Mouse (Mus musculus) heart, embryonic 13.5 days (tissue): Measurements from ENCODE around the gene Pcbp4. TPM values are rescaled to one million over a fixed set of nuclear protein-coding genes. Genes with fewer than 3 reads are reported as not detected.

ENCODE experiments used
- ATAC-seq: fragments of 200-750 bp; cut with Nextera tagmentation; 2 replicates; pipeline ENCODE4 v1.8.0; 2017; ENCODE audit warnings: moderate TSS enrichment; ENCODE audit not compliant: insufficient number of reproducible peaks, low FRiP score, low TSS enrichment; ENCODE audit errors: extremely low read depth
- H3K27ac ChIP-seq: fragments of 300-500 bp; sonication (generic); replicated peaks from 2 replicates; pipeline ENCODE4 v1.5.1; 2015; ENCODE audit warnings: moderate library complexity, mild to moderate bottlenecking, inconsistent platforms
- H3K27me3 ChIP-seq: fragments of 300-500 bp; sonication (generic); replicated peaks from 2 replicates; pipeline ENCODE4 v1.6.1; 2015; ENCODE audit warnings: mild to moderate bottlenecking, inconsistent platforms
- H3K36me3 ChIP-seq: fragments of 300-500 bp; sonication (generic); 2 replicates; pipeline ENCODE4 v1.6.1; 2015; ENCODE audit warnings: mild to moderate bottlenecking, inconsistent platforms
- H3K4me1 ChIP-seq: fragments of 300-500 bp; sonication (generic); 2 replicates; pipeline ENCODE4 v1.6.1; 2015; ENCODE audit warnings: inconsistent platforms
- H3K4me2 ChIP-seq: fragments of 300-500 bp; sonication (generic); 2 replicates; pipeline ENCODE4 v1.6.1; 2015; ENCODE audit warnings: inconsistent platforms, mild to moderate bottlenecking, moderate library complexity
- H3K4me3 ChIP-seq: fragments of 300-500 bp; sonication (generic); 2 replicates; pipeline ENCODE4 v1.5.1; 2015; ENCODE audit warnings: moderate library complexity, mild to moderate bottlenecking, inconsistent platforms
- H3K9ac ChIP-seq: fragments of 300-500 bp; sonication (generic); 2 replicates; pipeline ENCODE4 v1.6.1; 2015; ENCODE audit warnings: inconsistent platforms, mild to moderate bottlenecking, moderate library complexity
- H3K9me3 ChIP-seq: fragments of 300-500 bp; sonication (generic); 2 replicates; pipeline ENCODE4 v1.6.1; 2016; ENCODE audit warnings: inconsistent platforms
- WGBS: fragments of 180-500 bp; shearing (Covaris S2); methylation state at CpG from one replicate; pipeline ENCODE4 v1.1.7; 2015; ENCODE audit warnings: mixed read lengths; 5-methylcytosine and 5-hydroxymethylcytosine counted together
- polyA plus RNA-seq: library from polyadenylated mRNA; unstranded; fragments of >200 nt; fragmentation: Nextera tagmentation; extraction: Ambion mirVana; gene quantifications from 2 replicates; pipeline ENCODE4 v1.2.1, GENCODE M21; 2015

Pcbp4 gene
- polyA plus RNA-seq, 1 experiment from 2014 or later, result 82.0 TPM

DNA sequence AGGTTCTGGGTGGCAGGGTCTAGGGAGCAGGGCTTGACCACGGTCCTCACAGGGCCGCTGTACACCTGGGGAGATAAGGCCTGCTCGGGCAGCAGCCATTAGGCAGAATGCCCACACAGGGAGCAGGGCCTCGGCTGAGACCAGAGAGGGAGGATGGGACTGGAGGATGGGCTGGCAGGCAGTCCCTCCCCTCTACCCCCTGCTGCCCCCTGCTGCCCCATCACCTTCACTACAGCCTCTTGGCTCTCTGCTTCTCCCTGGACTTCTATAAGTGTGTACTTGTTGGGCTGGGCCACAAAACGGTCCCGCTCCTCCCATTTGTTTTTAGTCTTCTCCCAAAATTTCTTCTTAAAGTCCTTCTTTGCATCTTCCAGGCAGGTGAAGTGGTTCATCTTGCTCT, 21.4 kb downstream of the Pcbp4 start:
- Histone ChIP-seq H3K9ac (peak overlapping the region; percentile 44), H3K27ac (no peak overlapping the region), H3K27me3 (peaks cover 5% of the 10 kb centered on the region; the same call in 1 of the 2 replicates), H3K36me3 (0 out of 2 replicates have a peak, but pooled peaks cover 2% of the 10 kb centered on the region), H3K4me3 (no peak overlapping the region), H3K4me2 (peak overlapping the region; percentile 34), H3K9me3 (no peaks in the 10 kb centered on the region), H3K4me1 (peaks cover 51% of the 10 kb centered on the region)
- no peak for ATAC-seq
- WGBS, result 2% methylated on average over 6 of the region's 6 CpGs

DNA sequence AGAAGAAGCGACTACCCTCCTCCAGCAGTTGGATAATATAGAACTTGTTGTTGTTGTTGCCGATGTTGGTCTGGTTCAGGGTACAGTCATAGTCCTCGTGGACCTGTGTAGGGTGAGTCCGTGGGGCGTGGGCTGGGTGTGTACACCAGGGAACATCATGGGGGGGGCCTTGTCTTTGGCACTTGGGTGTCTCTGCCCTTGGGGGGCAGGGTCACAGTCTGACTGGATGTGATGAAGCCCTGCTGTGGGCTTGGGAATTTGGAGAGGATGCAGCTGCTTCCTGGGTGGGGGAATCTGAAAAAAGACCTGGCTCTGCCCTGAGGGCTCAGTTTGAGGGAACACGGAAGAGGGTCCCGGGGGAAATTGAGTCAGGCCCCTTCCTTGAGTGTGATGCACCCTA, 22.0 kb downstream of the Pcbp4 start:
- no peak for ATAC-seq
- H3K27me3 ChIP-seq, result peaks cover 5% of the 10 kb centered on the region; the same call in 1 of the 2 replicates
- peaks cover 51% of the 10 kb centered on the region for H3K4me1 ChIP-seq
- H3K9me3 ChIP-seq, result no peaks in the 10 kb centered on the region
- 0 out of 2 replicates have a peak, but pooled peaks cover 3% of the 10 kb centered on the region for H3K36me3 ChIP-seq
- 62% methylated on average over 7 of the region's 7 CpGs for WGBS
- H3K9ac ChIP-seq, result peak overlapping the region; percentile 44
- H3K27ac ChIP-seq, result no peak overlapping the region
- H3K4me2 ChIP-seq, result peak overlapping the region; percentile 34; the same call in 1 of the 2 replicates
- no peak overlapping the region for H3K4me3 ChIP-seq

DNA sequence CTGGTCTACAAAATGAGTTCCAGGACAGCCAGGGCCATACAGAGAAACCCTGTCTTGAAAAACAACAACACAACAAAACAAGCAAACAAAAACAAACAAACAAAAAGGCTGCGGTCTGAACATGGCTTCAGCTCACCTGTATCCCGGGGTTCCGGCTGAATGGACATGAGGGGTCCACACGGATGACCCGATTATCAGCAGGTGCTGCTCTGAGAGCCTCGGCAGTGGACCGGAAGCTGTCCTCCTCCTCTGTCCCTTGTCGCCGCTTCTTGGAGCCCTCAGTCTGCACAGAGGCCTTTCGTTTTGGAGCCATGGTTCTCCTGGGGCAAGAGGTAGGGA, 22.5 kb downstream of the Pcbp4 start, which contains the start of gene Rrp9:
Gene Rrp9, plus strand, starts transcription at position 301 of the 339 bp plus-strand sequence.
- peaks cover 8% of the 10 kb centered on the region for H3K36me3 ChIP-seq
- peaks cover 51% of the 10 kb centered on the region for H3K4me1 ChIP-seq
- H3K4me2 ChIP-seq, result peak within 1 kb of the TSS; percentile 64
- no peaks in the 10 kb centered on the region for H3K9me3 ChIP-seq
- no peak for ATAC-seq
- peak within 1 kb of the TSS; percentile 76 for H3K9ac ChIP-seq
- H3K4me3 ChIP-seq, result peak within 1 kb of the TSS; percentile 32
- 82% methylated on average over 10 of the region's 10 CpGs for WGBS
- peaks cover 5% of the 10 kb centered on the region; the same call in 1 of the 2 replicates for H3K27me3 ChIP-seq
- peak within 1 kb of the TSS; percentile 70 for H3K27ac ChIP-seq

DNA sequence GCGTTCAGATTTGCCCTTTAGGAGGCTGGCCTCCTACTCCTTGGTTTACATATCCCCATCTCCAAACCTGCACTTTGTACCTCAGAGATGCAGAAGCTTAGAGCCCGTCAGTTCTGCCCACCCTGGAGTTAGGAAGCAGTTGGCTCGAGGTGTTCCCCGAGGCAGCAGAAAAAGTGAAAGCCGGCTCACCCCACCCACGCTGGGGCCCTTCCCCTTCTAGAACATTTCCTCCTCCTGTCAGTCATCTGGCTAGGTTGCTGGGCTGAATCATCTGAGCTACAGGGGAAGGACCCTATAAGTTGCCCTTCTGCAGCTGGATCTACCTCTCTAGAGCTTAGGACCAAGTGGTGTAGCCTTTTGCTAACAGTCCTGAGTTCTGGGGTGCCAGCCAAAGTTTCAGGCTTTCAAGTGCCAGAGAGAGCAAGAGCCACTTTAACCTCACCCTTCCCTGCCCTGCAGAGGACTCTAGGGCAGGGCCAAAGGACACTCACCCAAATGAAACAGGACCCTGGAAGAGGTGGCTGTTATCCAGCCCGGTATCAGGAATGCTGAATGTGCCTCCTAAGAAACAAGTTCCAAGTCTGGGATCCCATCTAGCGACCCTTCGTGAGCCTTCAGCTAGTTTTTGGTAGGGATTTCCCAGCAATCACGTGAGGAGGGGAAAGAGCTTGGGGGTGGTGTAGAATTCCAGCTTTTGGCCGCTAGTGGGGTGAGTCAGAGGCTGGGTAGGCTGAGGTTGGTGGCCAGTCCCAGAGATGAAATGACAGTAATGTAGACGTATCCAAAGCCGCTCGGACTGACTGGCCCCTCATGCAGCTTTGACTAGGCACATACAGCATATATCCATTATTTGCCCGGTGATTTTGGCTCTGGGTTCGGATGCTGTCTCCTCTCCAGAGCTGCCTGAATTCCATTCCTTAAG, 23.2 kb downstream of the Pcbp4 start:
- Histone ChIP-seq H3K4me2 (peak overlapping the region; percentile 64), H3K4me1 (peaks cover 51% of the 10 kb centered on the region), H3K27me3 (peaks cover 5% of the 10 kb centered on the region; the same call in 1 of the 2 replicates), H3K27ac (peak overlapping the region; percentile 70), H3K4me3 (peak overlapping the region; percentile 32), H3K9me3 (no peaks in the 10 kb centered on the region), H3K9ac (peak overlapping the region; percentile 76), H3K36me3 (peaks cover 14% of the 10 kb centered on the region)
- 21% methylated on average over 16 of the region's 16 CpGs for WGBS
- ATAC-seq, result peak; percentile 5; the same call in 1 of the 2 replicates

DNA sequence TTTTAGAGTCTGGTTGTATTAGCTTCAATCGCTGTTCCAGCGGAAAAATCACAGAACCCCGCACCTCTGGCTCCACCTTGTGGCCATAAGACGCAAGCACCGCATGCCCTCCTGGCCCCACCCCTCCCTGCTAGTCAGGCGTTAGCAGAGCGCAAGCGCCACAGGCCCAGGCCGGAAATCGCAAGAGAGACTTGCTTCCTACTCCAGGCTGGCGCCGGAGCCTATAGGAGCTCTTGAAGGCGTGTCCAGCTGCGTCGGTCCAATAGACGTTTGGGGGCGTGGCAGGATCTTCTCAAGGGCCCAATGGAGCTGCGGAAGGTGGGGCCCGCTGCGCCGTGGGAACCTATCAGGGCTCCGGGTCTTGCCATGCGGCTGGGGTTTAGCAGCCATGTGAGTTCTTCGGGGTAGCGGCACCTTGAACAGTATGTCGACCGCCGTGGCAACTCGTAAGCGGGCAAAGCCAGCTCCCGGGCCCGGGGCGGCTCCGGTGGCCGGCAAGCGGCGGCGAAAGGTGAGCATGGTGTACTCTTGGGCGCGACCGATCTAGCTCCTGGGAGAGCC, 23.9 kb downstream of the Pcbp4 start, which contains the start of gene Parp3:
Gene Parp3, minus strand, starts transcription at position 26 of the 561 bp plus-strand sequence.
- Histone ChIP-seq H3K27ac (peak within 1 kb of the TSS; percentile 70), H3K4me1 (peaks cover 45% of the 10 kb centered on the region), H3K4me3 (peak within 1 kb of the TSS; percentile 75), H3K36me3 (peaks cover 21% of the 10 kb centered on the region), H3K27me3 (peaks cover 5% of the 10 kb centered on the region; the same call in 1 of the 2 replicates), H3K4me2 (peak within 1 kb of the TSS; percentile 99), H3K9ac (peak within 1 kb of the TSS; percentile 85), H3K9me3 (no peaks in the 10 kb centered on the region)
- under 1% methylated on average over 41 of the region's 41 CpGs for WGBS
- peak; percentile 95 for ATAC-seq

DNA sequence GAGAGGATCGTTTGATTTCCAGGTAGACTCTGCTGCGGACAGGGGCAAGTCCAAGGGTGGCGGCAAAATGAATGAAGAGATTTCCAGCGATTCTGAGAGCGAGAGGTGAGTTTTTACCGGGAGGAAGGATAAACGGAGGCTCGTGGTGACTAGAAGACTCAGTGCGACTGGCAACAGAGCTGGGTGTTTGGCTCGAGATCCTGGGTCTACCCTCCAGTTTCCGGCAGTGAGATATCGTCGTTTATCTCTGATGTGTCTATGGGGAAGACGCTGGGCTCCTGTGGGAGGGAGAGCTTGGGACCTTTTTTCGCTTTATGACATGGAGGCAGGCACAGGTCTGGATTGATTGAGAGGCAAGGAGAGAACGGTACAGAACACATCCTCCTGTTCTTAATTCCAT, 24.6 kb downstream of the Pcbp4 start:
- H3K9me3 ChIP-seq, result no peaks in the 10 kb centered on the region
- peaks cover 27% of the 10 kb centered on the region for H3K36me3 ChIP-seq
- WGBS, result 2% methylated on average over 16 of the region's 16 CpGs
- H3K27me3 ChIP-seq, result peaks cover 5% of the 10 kb centered on the region; the same call in 1 of the 2 replicates
- no peak for ATAC-seq
- peak overlapping the region; percentile 99 for H3K4me2 ChIP-seq
- peaks cover 38% of the 10 kb centered on the region for H3K4me1 ChIP-seq
- peak overlapping the region; percentile 85 for H3K9ac ChIP-seq
- peak overlapping the region; percentile 75 for H3K4me3 ChIP-seq
- H3K27ac ChIP-seq, result peak overlapping the region; percentile 30

DNA sequence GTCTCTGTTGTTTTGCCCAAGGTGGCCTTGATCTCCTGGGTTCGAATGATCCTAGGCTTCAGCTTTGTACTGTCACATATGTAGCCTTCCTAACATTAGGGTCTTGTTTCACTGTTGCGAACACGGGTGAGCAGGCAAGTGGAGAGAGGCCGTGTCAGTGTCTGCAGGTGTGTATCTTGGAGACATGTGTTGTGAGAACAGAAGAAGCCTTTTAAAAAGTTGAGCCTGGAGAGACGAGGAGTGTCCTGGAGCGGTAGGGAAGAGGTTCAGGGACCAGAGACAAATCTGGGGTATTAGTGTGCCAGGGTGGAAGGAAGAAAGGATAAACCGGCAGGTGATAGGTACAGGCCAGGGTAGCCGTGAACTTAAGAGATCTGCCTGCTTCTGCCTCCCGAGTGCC, 25.0 kb downstream of the Pcbp4 start:
- H3K9ac ChIP-seq, result peak overlapping the region; percentile 85
- H3K27me3 ChIP-seq, result peaks cover 4% of the 10 kb centered on the region; the same call in 1 of the 2 replicates
- H3K27ac ChIP-seq, result no peak overlapping the region
- peaks cover 37% of the 10 kb centered on the region for H3K4me1 ChIP-seq
- H3K9me3 ChIP-seq, result no peaks in the 10 kb centered on the region
- H3K4me2 ChIP-seq, result peak overlapping the region; percentile 99
- H3K4me3 ChIP-seq, result peak overlapping the region; percentile 75
- peaks cover 31% of the 10 kb centered on the region for H3K36me3 ChIP-seq
- ATAC-seq, result no peak
- WGBS, result 71% methylated on average over 9 of the region's 9 CpGs

DNA sequence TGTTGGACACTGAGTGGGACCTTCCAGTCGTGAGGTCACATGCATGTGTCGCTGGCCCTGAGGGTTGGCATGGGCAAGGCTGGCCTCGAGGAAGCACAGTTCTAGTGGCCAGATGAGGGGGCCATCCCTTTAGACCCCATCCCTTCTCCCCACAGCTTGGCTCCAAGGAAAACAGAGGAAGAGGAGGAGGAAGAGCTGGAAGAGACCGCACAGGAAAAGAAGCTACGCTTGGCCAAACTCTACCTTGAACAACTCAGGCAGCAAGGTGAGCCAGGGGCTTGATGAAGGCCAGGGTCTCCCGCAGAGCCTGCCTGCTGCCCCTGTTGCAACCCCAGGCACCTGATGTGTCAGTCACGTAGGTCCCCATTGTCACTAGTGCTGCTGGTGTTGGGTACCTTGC, 27.4 kb downstream of the Pcbp4 start:
- H3K4me1 ChIP-seq, result peaks cover 21% of the 10 kb centered on the region
- H3K27me3 ChIP-seq, result no peaks in the 10 kb centered on the region
- peaks cover 55% of the 10 kb centered on the region for H3K36me3 ChIP-seq
- no peak overlapping the region for H3K27ac ChIP-seq
- WGBS, result 85% methylated on average over 7 of the region's 7 CpGs
- no peak overlapping the region for H3K4me3 ChIP-seq
- no peaks in the 10 kb centered on the region for H3K9me3 ChIP-seq
- ATAC-seq, result no peak
- H3K4me2 ChIP-seq, result no peak overlapping the region
- no peak overlapping the region for H3K9ac ChIP-seq

DNA sequence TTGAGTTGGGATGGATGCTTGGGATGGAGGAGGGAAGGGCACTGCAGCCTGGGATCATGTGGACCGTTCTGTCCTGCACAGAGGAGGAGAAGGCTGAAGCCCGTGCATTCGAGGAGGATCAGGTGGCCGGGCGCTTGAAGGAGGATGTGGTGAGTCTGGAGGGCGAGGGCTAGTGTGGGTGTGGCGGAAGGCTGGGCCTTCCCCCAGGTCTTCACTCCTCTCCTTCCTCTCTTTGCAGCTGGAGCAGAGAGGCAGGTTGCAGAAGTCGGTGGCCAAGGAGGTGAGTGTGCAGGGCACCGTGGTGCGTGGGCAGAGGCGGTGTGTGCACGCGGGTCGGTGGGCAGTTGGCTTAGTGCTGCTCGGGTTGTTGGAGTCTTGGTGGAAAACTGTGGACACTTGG, 28.0 kb downstream of the Pcbp4 start:
- no peak overlapping the region for H3K27ac ChIP-seq
- no peak overlapping the region for H3K4me3 ChIP-seq
- no peaks in the 10 kb centered on the region for H3K9me3 ChIP-seq
- no peak for ATAC-seq
- H3K36me3 ChIP-seq, result peaks cover 61% of the 10 kb centered on the region
- no peak overlapping the region for H3K9ac ChIP-seq
- H3K4me2 ChIP-seq, result no peak overlapping the region
- H3K4me1 ChIP-seq, result peaks cover 16% of the 10 kb centered on the region
- WGBS, result 92% methylated on average over 15 of the region's 15 CpGs
- H3K27me3 ChIP-seq, result no peaks in the 10 kb centered on the region

DNA sequence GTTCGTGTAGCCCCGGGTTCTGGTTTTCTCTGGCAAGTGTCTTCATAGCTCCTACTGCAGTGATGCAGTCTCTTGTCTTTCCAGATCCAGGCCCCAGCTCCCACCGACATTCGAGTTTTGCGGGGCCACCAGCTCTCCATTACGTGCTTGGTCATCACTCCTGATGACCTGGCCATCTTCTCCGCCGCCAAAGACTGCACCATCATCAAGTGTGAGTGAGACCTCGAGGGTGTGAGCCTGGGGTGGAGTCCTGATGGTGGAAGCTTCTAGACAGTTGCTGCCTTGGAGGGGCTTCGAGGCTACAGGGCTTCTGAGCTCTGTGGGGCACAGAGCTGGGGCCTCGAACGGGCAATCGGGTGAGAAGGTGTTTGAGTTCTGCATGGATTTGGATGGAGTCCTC, 28.6 kb downstream of the Pcbp4 start:
- H3K27ac ChIP-seq, result no peak overlapping the region
- no peaks in the 10 kb centered on the region for H3K27me3 ChIP-seq
- H3K4me1 ChIP-seq, result peaks cover 10% of the 10 kb centered on the region
- ATAC-seq, result no peak
- H3K36me3 ChIP-seq, result peaks cover 66% of the 10 kb centered on the region
- no peak overlapping the region for H3K4me2 ChIP-seq
- 89% methylated on average over 13 of the region's 13 CpGs for WGBS
- no peak overlapping the region for H3K9ac ChIP-seq
- H3K4me3 ChIP-seq, result no peak overlapping the region
- no peaks in the 10 kb centered on the region for H3K9me3 ChIP-seq

DNA sequence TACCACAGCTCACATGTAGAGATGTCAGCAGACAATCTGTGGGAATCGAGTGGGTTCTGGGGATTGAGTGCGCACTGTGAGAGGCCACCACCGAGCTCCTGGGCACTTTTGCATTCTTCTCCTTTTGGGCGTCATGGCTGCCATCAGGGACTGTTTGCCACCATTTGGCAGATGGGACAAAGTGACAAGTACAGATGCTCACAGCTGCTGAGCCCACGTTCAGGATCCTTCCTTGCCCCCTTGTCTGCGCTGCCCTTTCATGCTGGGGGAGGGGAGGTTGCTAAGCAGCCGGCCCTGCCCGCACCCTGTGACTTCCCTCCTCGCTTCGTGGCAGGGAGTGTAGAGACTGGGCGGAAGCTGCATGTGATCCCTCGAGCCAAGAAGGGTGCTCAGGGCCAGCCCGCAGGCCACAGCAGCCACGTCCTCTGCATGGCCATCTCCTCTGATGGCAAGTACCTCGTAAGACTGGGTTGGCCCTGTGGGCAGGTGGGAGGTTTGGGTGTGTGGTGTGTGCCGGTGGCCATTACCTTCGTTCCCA, 29.6 kb downstream of the Pcbp4 start:
- no peaks in the 10 kb centered on the region for H3K9me3 ChIP-seq
- no peak for ATAC-seq
- H3K4me2 ChIP-seq, result no peak overlapping the region
- no peaks in the 10 kb centered on the region for H3K27me3 ChIP-seq
- H3K4me3 ChIP-seq, result no peak overlapping the region
- H3K27ac ChIP-seq, result no peak overlapping the region
- H3K36me3 ChIP-seq, result peaks cover 66% of the 10 kb centered on the region
- H3K9ac ChIP-seq, result no peak overlapping the region
- peaks cover 8% of the 10 kb centered on the region for H3K4me1 ChIP-seq
- WGBS, result 80% methylated on average over 17 of the region's 17 CpGs
